Mouse (Mus musculus): ENCODE data around the gene Cfap54. TPM values are rescaled to one million over a fixed set of nuclear protein-coding genes. Genes with fewer than 3 reads are reported as not detected.

Cfap54 gene
- polyA plus RNA-seq, 1 experiment from 2014 or later: 0.27 TPM

DNA sequence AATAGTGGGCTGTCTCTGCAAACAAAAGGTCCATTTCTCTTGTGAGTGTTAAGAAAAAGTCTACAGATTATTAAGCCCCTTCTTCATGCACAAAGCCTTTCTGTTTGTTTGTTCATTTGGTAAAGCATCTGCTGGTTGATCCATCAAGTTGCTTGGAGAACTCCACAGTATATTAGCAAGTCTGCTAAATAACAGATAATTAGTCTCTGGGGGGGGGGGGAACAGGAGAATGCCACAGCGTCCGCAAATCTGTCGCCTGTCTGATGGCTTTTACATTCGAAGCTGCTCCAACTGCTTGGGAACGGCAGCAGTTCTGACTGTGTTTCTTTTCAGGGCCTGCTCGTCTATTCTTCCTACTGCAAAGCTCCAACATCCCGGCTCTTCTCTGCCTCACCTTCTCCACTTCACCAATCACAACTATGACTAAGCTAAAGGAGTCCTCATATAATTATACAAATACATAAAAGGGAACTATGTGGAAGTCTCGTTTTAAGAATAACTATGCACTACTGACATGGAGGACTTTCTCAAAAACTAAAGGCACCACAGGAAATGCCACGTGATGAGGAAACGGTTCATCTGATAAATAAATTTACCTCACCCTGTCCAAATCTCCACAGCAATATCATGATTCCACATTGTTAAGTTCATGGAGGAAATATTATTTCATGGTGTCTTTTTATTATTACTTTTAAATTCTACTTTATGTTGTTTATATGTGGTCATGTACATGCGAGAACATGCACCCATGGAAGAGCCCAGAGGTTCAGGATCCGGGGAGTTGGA lies 41.2 kb upstream of the Cfap54 start:
- Histone ChIP-seq H3K27me3 (ENCODE audit: control insufficient read depth, insufficient read depth, low read length) (no peaks in the 10 kb centered on the region), H3K36me3 (ENCODE audit: control insufficient read depth, insufficient read depth, low read length) (no peaks in the 10 kb centered on the region), H3K27ac (ENCODE audit: low read length) (0 out of 2 replicates have a peak overlapping the region, but pooled peaks have one; percentile 9), H3K9ac (ENCODE audit: low read length) (no peak overlapping the region), H3K9me3 (replicated peaks; ENCODE audit: control insufficient read depth, low read length) (no peaks in the 10 kb centered on the region), H3K4me1 (ENCODE audit: control insufficient read depth, insufficient read depth, low read length) (no peaks in the 10 kb centered on the region), H3K4me2 (ENCODE audit: low read depth, low read length) (no peak overlapping the region), H3K4me3 (replicated peaks; ENCODE audit: low read length) (no peak overlapping the region)
- WGBS: 71% methylated on average over 12 of the region's 12 CpGs
- no peak for ATAC-seq (ENCODE audit: insufficient read depth, low FRiP score)

DNA sequence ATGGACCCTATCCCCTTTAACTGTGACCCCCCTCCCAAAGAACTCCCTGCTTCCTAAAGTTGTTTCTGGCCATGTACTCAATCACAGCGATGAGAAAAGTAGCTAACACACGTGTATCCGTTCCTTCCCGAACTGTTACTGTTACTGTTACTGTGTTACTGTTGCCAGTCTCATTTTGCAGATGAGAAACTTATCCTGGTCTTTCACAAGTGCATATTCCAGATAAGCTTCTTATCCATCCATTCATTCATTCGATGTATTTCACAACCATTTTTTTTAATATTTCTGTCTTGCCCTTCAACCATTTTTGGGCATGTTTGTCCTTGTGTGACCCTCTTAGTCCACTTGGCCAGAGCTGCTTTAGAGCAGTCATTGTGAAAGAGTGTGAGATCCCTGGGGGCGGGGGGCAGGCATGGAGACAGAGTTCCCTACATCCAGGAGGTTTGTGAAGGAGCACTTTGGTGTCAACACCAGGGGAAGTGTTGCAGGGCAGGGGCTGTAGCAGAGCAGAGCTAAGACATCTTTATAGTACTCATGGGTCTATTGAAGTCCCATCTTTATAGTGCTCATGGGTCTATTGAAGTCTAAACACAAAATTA lies 39.9 kb upstream of the Cfap54 start:
- no peaks in the 10 kb centered on the region for H3K4me1 ChIP-seq (ENCODE audit: control insufficient read depth, insufficient read depth, low read length)
- no peak overlapping the region for H3K4me3 ChIP-seq (replicated peaks; ENCODE audit: low read length)
- 88% methylated on average over 6 of the region's 6 CpGs for WGBS
- no peaks in the 10 kb centered on the region for H3K27me3 ChIP-seq (ENCODE audit: control insufficient read depth, insufficient read depth, low read length)
- ATAC-seq (ENCODE audit: insufficient read depth, low FRiP score): no peak
- H3K4me2 ChIP-seq (ENCODE audit: low read depth, low read length): no peak overlapping the region
- no peak overlapping the region for H3K9ac ChIP-seq (ENCODE audit: low read length)
- no peaks in the 10 kb centered on the region for H3K36me3 ChIP-seq (ENCODE audit: control insufficient read depth, insufficient read depth, low read length)
- H3K9me3 ChIP-seq (replicated peaks; ENCODE audit: control insufficient read depth, low read length): no peaks in the 10 kb centered on the region
- no peak overlapping the region for H3K27ac ChIP-seq (ENCODE audit: low read length)

DNA sequence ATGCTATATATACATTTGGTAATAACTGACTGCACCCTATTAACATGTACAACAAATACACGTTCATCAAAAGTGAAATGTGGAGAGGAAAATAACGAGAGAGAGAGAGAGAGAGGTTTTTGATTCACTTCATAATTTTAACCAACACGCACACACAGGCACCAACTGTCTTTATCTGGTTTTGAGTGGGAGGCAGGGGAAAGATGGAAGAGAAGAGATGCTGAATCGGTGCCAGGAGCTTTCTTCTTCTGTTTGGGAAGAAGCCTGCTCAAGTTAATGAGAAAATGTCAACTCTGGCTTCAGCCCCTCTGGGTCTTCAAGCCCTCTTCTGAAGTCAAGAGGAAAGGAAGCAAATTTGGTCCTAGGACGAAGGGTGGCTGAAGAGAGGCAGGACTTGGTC lies 38.4 kb upstream of the Cfap54 start:
- H3K27ac ChIP-seq (ENCODE audit: low read length): no peak overlapping the region
- H3K36me3 ChIP-seq (ENCODE audit: control insufficient read depth, insufficient read depth, low read length): no peaks in the 10 kb centered on the region
- WGBS: 69% methylated on average over 5 of the region's 5 CpGs
- ATAC-seq (ENCODE audit: insufficient read depth, low FRiP score): no peak
- no peaks in the 10 kb centered on the region for H3K9me3 ChIP-seq (replicated peaks; ENCODE audit: control insufficient read depth, low read length)
- H3K4me1 ChIP-seq (ENCODE audit: control insufficient read depth, insufficient read depth, low read length): no peaks in the 10 kb centered on the region
- H3K27me3 ChIP-seq (ENCODE audit: control insufficient read depth, insufficient read depth, low read length): no peaks in the 10 kb centered on the region
- H3K4me2 ChIP-seq (ENCODE audit: low read depth, low read length): no peak overlapping the region
- H3K9ac ChIP-seq (ENCODE audit: low read length): no peak overlapping the region
- no peak overlapping the region for H3K4me3 ChIP-seq (replicated peaks; ENCODE audit: low read length)

DNA sequence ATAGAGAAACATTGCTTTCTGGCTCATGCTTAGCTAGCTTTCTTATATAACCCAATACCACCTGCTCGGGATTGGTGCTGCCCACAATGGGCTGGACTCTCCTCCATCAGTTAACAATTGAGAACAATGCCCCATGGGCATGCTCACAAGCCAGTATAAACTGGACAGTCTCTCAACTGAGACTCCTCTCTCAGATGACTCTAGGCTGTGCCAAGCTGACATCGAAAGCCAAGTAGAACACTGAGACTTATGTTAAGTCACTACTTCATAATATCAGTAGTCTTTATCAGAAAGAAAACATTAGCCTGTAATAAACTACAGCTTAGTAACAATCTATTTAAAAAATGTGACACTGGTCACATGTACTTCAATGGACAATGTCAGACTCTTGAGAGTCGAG lies 35.2 kb upstream of the Cfap54 start:
- Histone ChIP-seq H3K36me3 (ENCODE audit: control insufficient read depth, insufficient read depth, low read length) (no peaks in the 10 kb centered on the region), H3K4me1 (ENCODE audit: control insufficient read depth, insufficient read depth, low read length) (no peaks in the 10 kb centered on the region), H3K27me3 (ENCODE audit: control insufficient read depth, insufficient read depth, low read length) (no peaks in the 10 kb centered on the region), H3K9me3 (replicated peaks; ENCODE audit: control insufficient read depth, low read length) (no peaks in the 10 kb centered on the region), H3K4me2 (ENCODE audit: low read depth, low read length) (no peak overlapping the region), H3K4me3 (replicated peaks; ENCODE audit: low read length) (no peak overlapping the region), H3K9ac (ENCODE audit: low read length) (no peak overlapping the region), H3K27ac (ENCODE audit: low read length) (no peak overlapping the region)
- ATAC-seq (ENCODE audit: insufficient read depth, low FRiP score): no peak
- 78% methylated on average over 3 of the region's 3 CpGs for WGBS

DNA sequence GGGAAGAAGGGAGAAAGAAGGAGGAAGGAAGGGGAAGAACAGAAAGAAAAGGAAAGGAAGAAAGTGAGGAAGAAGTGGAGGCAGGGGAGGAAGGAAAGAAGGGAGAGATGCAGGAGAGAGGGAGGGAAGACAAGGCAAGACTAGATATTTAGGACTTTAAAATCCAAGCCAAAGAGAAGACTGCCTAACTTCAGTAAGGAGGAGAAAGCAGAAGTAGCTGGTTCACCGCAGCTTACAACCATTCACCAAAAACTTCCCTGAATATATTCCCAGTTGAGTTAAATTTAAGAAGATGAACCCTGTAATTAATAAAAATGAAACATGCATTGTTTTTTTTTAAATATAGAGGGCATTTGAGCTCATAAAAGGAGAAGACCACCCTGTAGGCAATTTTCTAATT lies 34.3 kb upstream of the Cfap54 start:
- Histone ChIP-seq H3K4me2 (ENCODE audit: low read depth, low read length) (no peak overlapping the region), H3K36me3 (ENCODE audit: control insufficient read depth, insufficient read depth, low read length) (no peaks in the 10 kb centered on the region), H3K27me3 (ENCODE audit: control insufficient read depth, insufficient read depth, low read length) (no peaks in the 10 kb centered on the region), H3K27ac (ENCODE audit: low read length) (no peak overlapping the region), H3K4me3 (replicated peaks; ENCODE audit: low read length) (no peak overlapping the region), H3K9me3 (replicated peaks; ENCODE audit: control insufficient read depth, low read length) (no peaks in the 10 kb centered on the region), H3K4me1 (ENCODE audit: control insufficient read depth, insufficient read depth, low read length) (no peaks in the 10 kb centered on the region), H3K9ac (ENCODE audit: low read length) (no peak overlapping the region)
- WGBS: 89% methylated on average over 1 of the region's 1 CpGs
- no peak for ATAC-seq (ENCODE audit: insufficient read depth, low FRiP score)

DNA sequence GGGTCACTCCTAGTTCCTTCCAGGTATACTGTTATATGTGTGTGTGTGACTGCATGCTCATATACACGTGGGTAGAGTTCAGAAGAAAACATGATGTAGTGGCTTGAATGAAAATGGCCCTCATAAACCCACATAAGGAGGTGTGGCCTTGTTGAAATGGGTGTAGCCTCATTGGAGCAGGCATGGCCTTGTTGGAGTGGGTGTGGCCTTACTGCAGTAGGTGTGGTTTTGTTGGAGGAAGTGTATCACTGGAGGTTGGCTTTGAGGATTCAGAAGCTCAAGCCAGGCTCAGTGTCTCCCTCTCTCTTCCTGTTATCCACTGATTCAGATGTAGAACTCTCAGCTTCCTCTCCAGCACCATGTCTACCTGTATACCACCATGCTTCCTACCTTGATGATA lies 33.4 kb upstream of the Cfap54 start:
- no peak overlapping the region for H3K9ac ChIP-seq (ENCODE audit: low read length)
- no peak overlapping the region for H3K4me3 ChIP-seq (replicated peaks; ENCODE audit: low read length)
- no peak overlapping the region for H3K27ac ChIP-seq (ENCODE audit: low read length)
- ATAC-seq (ENCODE audit: insufficient read depth, low FRiP score): no peak
- WGBS: 78% methylated on average over 1 of the region's 1 CpGs
- no peaks in the 10 kb centered on the region for H3K27me3 ChIP-seq (ENCODE audit: control insufficient read depth, insufficient read depth, low read length)
- no peaks in the 10 kb centered on the region for H3K36me3 ChIP-seq (ENCODE audit: control insufficient read depth, insufficient read depth, low read length)
- H3K4me2 ChIP-seq (ENCODE audit: low read depth, low read length): no peak overlapping the region
- H3K9me3 ChIP-seq (replicated peaks; ENCODE audit: control insufficient read depth, low read length): no peaks in the 10 kb centered on the region
- no peaks in the 10 kb centered on the region for H3K4me1 ChIP-seq (ENCODE audit: control insufficient read depth, insufficient read depth, low read length)

DNA sequence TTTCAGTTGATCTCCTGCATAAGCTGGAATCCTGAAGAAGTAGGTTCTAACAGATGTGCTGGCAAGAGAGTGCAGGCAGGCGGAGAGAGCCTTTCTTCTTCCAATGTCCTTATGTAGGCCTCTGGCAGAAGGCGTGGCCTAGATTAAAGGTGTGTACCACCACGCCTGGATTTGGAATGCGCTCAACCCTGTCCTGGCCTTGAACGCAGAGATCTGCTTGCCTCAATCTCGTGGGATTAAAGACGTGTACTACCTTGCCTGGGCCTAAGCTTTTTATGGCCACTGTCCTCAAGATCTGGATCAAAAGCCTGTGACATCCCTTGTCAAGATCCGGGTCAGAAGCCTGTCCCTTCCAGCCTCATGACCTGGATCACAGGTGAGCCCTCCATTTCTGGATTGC lies 32.5 kb upstream of the Cfap54 start:
- 83% methylated on average over 8 of the region's 8 CpGs for WGBS
- H3K4me2 ChIP-seq (ENCODE audit: low read depth, low read length): no peak overlapping the region
- no peak overlapping the region for H3K9ac ChIP-seq (ENCODE audit: low read length)
- H3K4me3 ChIP-seq (replicated peaks; ENCODE audit: low read length): no peak overlapping the region
- ATAC-seq (ENCODE audit: insufficient read depth, low FRiP score): peak; percentile 21; the same call in 1 of the 2 replicates
- H3K9me3 ChIP-seq (replicated peaks; ENCODE audit: control insufficient read depth, low read length): no peaks in the 10 kb centered on the region
- H3K36me3 ChIP-seq (ENCODE audit: control insufficient read depth, insufficient read depth, low read length): no peaks in the 10 kb centered on the region
- H3K27me3 ChIP-seq (ENCODE audit: control insufficient read depth, insufficient read depth, low read length): no peaks in the 10 kb centered on the region
- H3K4me1 ChIP-seq (ENCODE audit: control insufficient read depth, insufficient read depth, low read length): no peaks in the 10 kb centered on the region
- H3K27ac ChIP-seq (ENCODE audit: low read length): no peak overlapping the region

DNA sequence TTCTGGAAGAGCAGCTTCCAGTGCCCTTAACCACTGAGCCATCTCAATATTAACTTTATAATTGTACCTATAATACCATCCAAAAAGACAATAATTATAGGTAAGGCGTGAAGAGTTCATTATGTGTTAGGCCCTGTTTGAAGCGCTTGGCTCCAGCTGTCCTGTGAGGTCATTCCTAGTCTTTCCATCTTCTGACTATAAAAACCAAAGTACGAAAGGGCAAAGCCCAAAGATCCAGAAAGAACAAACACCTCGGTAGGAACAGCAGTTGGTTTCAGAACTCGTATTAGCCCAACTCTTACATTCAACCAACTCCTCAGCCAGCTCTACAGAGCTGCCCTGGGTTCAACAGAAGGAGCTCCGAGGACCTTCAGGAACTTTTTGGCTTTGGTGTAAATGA lies 30.6 kb upstream of the Cfap54 start:
- Histone ChIP-seq H3K4me1 (ENCODE audit: control insufficient read depth, insufficient read depth, low read length) (no peaks in the 10 kb centered on the region), H3K27ac (ENCODE audit: low read length) (no peak overlapping the region), H3K4me3 (replicated peaks; ENCODE audit: low read length) (no peak overlapping the region), H3K9me3 (replicated peaks; ENCODE audit: control insufficient read depth, low read length) (no peaks in the 10 kb centered on the region), H3K4me2 (ENCODE audit: low read depth, low read length) (no peak overlapping the region), H3K9ac (ENCODE audit: low read length) (no peak overlapping the region), H3K36me3 (ENCODE audit: control insufficient read depth, insufficient read depth, low read length) (no peaks in the 10 kb centered on the region), H3K27me3 (ENCODE audit: control insufficient read depth, insufficient read depth, low read length) (no peaks in the 10 kb centered on the region)
- no peak for ATAC-seq (ENCODE audit: insufficient read depth, low FRiP score)
- 91% methylated on average over 6 of the region's 6 CpGs for WGBS

DNA sequence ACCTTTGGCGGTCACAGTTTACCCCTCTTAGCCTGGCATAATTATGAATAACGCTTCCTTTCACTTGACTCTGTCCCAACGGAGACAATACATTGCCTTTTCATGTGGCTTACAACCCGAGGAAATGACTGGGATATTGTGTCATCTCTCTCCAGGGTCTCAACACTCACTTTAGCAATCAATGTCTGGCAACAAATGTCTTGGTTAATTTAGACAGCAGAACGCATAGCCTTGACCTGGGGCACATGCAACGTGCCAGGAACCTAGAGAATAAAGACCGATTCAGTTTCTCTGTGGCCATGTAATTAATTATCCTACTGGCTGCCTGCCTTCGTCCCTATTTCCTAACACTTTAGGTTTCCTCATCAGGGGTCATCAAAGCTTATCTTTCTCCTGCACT lies 30.0 kb upstream of the Cfap54 start:
- WGBS: 60% methylated on average over 8 of the region's 8 CpGs
- H3K4me1 ChIP-seq (ENCODE audit: control insufficient read depth, insufficient read depth, low read length): no peaks in the 10 kb centered on the region
- H3K4me2 ChIP-seq (ENCODE audit: low read depth, low read length): no peak overlapping the region
- ATAC-seq (ENCODE audit: insufficient read depth, low FRiP score): no peak
- no peaks in the 10 kb centered on the region for H3K27me3 ChIP-seq (ENCODE audit: control insufficient read depth, insufficient read depth, low read length)
- H3K36me3 ChIP-seq (ENCODE audit: control insufficient read depth, insufficient read depth, low read length): no peaks in the 10 kb centered on the region
- no peak overlapping the region for H3K4me3 ChIP-seq (replicated peaks; ENCODE audit: low read length)
- no peaks in the 10 kb centered on the region for H3K9me3 ChIP-seq (replicated peaks; ENCODE audit: control insufficient read depth, low read length)
- no peak overlapping the region for H3K27ac ChIP-seq (ENCODE audit: low read length)
- H3K9ac ChIP-seq (ENCODE audit: low read length): no peak overlapping the region
